Mouse (Mus musculus) cerebellum, adult 9-11 months (tissue): Measurements from ENCODE around the gene Gpkow.
A peak's percentile ranks its signal among the peaks of the same experiment; 100 is the strongest.
"Not testable (repeated sequence)": the region's sequence is repeated elsewhere in the genome, so short reads cannot be mapped to it uniquely, and the experiment has no call there.

ENCODE experiments used
- DNase-seq: peaks from one replicate; pipeline ENCODE4 v3.0.0; 2022

The Gpkow gene

GRCm38 (mm10) chrX:7750432-7751116 lies 53.6 kb downstream of the Gpkow start, which contains the start of gene Ccdc120:
Gene Ccdc120 (minus strand): TSS chrX:7750905.
- peak; percentile 89 for DNase-seq

GRCm38 (mm10) chrX:7753627-7754026 lies 56.7 kb downstream of the Gpkow start:
- DNase-seq: not testable (repeated sequence)
